Mouse (Mus musculus) hindbrain, embryonic 16.5 days (tissue): Measurements from ENCODE around the gene Arhgap20. TPM values are rescaled to one million over a fixed set of nuclear protein-coding genes. Genes with fewer than 3 reads are reported as not detected.

ENCODE experiments used
- ATAC-seq: fragments of 200-750 bp; cut with Nextera tagmentation; 2 replicates; pipeline ENCODE4 v1.8.0; 2017; ENCODE audit warnings: moderate TSS enrichment, moderate library complexity
- H3K27ac ChIP-seq: fragments of 300-500 bp; sonication (generic); 2 replicates; pipeline ENCODE4 v1.5.1; 2014; ENCODE audit warnings: low read depth, mild to moderate bottlenecking, control low read depth, low read length, moderate library complexity
- H3K27me3 ChIP-seq: fragments of 300-500 bp; sonication (generic); replicated peaks from 2 replicates; pipeline ENCODE4 v1.6.1; 2014; ENCODE audit warnings: low read length; ENCODE audit not compliant: control insufficient read depth, insufficient read depth
- H3K36me3 ChIP-seq: fragments of 300-500 bp; sonication (generic); 2 replicates; pipeline ENCODE4 v1.6.1; 2014; ENCODE audit warnings: mild to moderate bottlenecking, low read length, moderate library complexity, mixed read lengths; ENCODE audit not compliant: control insufficient read depth, insufficient read depth
- H3K4me1 ChIP-seq: fragments of 300-500 bp; sonication (generic); 2 replicates; pipeline ENCODE4 v1.6.1; 2014; ENCODE audit warnings: low read depth, low read length; ENCODE audit not compliant: control insufficient read depth, insufficient read depth
- H3K4me2 ChIP-seq: fragments of 300-500 bp; sonication (generic); 2 replicates; pipeline ENCODE4 v1.6.1; 2014; ENCODE audit warnings: mild to moderate bottlenecking, low read length, control low read depth, moderate library complexity
- H3K4me3 ChIP-seq: fragments of 300-500 bp; sonication (generic); 2 replicates; pipeline ENCODE4 v1.5.1; 2014; ENCODE audit warnings: mild to moderate bottlenecking, low read length, control low read depth, moderate library complexity
- H3K9ac ChIP-seq: fragments of 300-500 bp; sonication (generic); 2 replicates; pipeline ENCODE4 v1.6.1; 2014; ENCODE audit warnings: low read depth, mild to moderate bottlenecking, control low read depth, low read length, moderate library complexity
- H3K9me3 ChIP-seq: fragments of 300-500 bp; sonication (generic); 2 replicates; pipeline ENCODE4 v1.6.1; 2014; ENCODE audit warnings: mild to moderate bottlenecking, low read length, moderate library complexity; ENCODE audit not compliant: control insufficient read depth
- WGBS: fragments of 180-500 bp; shearing (Covaris S2); extraction: QIAGEN DNeasy Blood & Tissue Kit; methylation state at CpG from one replicate; pipeline ENCODE4 v1.1.7; 2014; 5-methylcytosine and 5-hydroxymethylcytosine counted together
- polyA plus RNA-seq: library from polyadenylated mRNA; unstranded; fragments of >200 nt; fragmentation: Nextera tagmentation; extraction: Ambion mirVana; gene quantifications from 2 replicates; pipeline ENCODE4 v1.2.1, GENCODE M21; 2015

Arhgap20 gene
- polyA plus RNA-seq, 1 experiment from 2014 or later = 23.5 TPM

DNA sequence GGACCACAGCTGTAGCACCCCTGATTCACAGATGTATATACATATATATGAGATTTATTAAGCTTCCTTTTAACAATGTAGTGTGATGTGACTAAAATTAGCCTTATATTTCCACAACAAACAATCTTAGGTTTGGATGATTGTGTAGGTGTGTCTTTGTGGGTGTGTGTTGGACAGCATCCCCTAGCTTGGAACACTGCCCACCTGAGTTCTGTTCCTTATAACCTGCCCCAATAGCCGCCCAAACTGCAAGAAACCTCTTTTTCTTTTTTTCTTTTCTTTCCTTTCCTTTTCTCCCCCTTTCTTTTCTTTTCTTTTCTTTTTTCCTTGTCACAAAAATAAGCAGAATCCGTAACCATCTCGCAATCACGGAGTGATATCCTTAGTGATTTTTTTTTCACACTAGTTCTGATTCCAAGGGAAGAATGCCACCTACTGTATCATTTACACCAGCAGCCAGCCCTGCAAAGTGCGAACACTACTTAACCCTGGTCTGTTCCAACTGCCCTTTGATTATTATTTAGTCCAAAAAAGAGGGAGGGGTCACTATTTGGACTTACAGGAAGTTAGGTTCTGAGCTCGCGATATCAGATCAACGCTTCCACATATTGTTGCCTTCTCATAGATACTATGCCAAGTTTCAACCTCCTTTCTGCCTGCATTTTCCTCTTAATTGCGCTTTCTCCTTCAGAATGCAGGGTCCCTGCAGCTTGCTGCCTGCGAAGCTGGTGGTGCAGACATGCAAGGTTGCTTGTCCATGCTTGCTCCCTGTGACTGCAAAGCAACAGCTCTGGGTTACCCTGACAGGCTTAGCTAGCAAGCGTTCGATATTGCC lies 879 bp upstream of the Arhgap20 start:
- peaks cover 10% of the 10 kb centered on the region for H3K4me1 ChIP-seq
- H3K9me3 ChIP-seq = no peaks in the 10 kb centered on the region
- no peaks in the 10 kb centered on the region for H3K27me3 ChIP-seq
- H3K36me3 ChIP-seq = no peaks in the 10 kb centered on the region
- WGBS = 3% methylated on average over 12 of the region's 12 CpGs
- H3K4me2 ChIP-seq = peak overlapping the region; percentile 79
- H3K27ac ChIP-seq = peak overlapping the region; percentile 86
- ATAC-seq = peak; percentile 47; the same call in 1 of the 2 replicates
- H3K9ac ChIP-seq = peak overlapping the region; percentile 85
- peak overlapping the region; percentile 59 for H3K4me3 ChIP-seq

DNA sequence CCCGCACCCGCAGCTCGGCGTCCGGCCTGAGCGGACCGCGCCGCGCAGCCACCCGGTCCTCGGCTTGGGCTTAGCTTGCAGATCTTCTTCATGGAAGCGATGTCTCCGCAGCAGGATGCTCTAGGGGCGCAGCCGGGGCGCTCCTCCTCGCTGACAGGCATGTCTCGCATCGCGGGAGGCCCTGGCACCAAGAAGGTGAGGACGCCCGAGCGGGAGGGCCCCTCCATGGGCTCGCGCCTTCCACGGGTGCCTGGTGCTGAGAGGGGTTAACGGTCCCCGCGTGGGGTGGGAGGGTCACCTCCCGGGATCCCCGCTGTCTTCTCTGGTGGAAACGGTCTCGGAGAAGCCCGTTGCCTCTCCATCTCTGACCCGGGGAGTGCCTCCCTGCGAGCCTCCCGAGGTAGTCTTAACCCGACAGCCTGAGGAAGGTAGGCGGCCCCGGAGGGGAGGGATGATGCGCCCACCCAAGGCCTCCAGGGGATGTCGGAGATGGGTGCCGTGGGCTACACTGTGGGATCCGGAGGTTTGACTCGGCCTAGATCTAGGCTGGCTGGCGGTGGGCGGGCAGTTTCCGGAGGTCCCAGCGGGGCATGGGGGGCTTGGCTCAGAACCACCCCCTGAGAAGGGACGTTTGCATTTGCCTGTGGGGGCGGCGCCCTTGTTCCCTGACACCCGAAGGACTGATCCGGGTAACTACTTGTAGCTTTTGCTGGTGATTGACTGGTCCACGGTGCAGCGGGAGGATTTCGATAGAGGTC lies 459 bp downstream of the Arhgap20 start:
- H3K4me2 ChIP-seq = peak overlapping the region; percentile 79
- peak; percentile 64 for ATAC-seq
- H3K27ac ChIP-seq = peak overlapping the region; percentile 86
- no peaks in the 10 kb centered on the region for H3K27me3 ChIP-seq
- H3K4me3 ChIP-seq = peak overlapping the region; percentile 59
- H3K9me3 ChIP-seq = no peaks in the 10 kb centered on the region
- under 1% methylated on average over 52 of the region's 58 CpGs for WGBS
- H3K9ac ChIP-seq = peak overlapping the region; percentile 85
- no peaks in the 10 kb centered on the region for H3K36me3 ChIP-seq
- H3K4me1 ChIP-seq = peaks cover 10% of the 10 kb centered on the region

- peak overlapping the region; percentile 79 for H3K4me2 ChIP-seq
- WGBS = under 1% methylated on average over 29 of the region's 29 CpGs
- H3K27me3 ChIP-seq = no peaks in the 10 kb centered on the region
- H3K36me3 ChIP-seq = no peaks in the 10 kb centered on the region
- H3K9me3 ChIP-seq = no peaks in the 10 kb centered on the region
- H3K9ac ChIP-seq = peak overlapping the region; percentile 85
- ATAC-seq = 0 out of 2 replicates have a peak, but pooled peaks have one; percentile 6
- H3K27ac ChIP-seq = peak overlapping the region; percentile 86
- peaks cover 10% of the 10 kb centered on the region for H3K4me1 ChIP-seq
- peak overlapping the region; percentile 59 for H3K4me3 ChIP-seq
Observed at GRCm38 (mm10) chr9:51766175-51767062, 1.3 kb downstream of the Arhgap20 start.

- Histone ChIP-seq H3K4me3 (no peak overlapping the region), H3K4me1 (no peaks in the 10 kb centered on the region), H3K9me3 (no peaks in the 10 kb centered on the region), H3K36me3 (no peaks in the 10 kb centered on the region), H3K27me3 (no peaks in the 10 kb centered on the region), H3K9ac (no peak overlapping the region), H3K27ac (no peak overlapping the region), H3K4me2 (no peak overlapping the region)
- ATAC-seq = no peak
- 80% methylated on average over 3 of the region's 3 CpGs for WGBS
Observed at GRCm38 (mm10) chr9:51774201-51774600, 9.1 kb downstream of the Arhgap20 start.

DNA sequence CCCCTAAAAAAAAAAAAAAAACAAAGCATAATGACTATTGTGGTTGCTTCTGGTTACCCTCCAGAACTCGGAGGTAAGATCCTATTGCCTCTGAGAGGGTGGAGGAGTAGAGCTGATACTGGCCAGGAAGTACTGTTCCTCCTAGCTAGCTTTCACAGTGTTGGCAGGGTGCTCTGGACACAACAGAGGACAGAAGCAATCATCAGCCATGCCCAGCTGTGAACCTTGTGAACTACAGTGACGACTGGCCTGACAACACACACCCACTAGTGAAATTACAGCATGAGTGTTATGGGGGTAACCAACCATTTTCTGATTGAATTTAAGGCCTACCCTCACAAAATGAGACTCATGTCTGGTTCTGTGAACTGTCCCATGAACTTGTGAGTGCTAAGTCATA lies 11.3 kb downstream of the Arhgap20 start:
- H3K4me3 ChIP-seq = no peak overlapping the region
- no peak overlapping the region for H3K9ac ChIP-seq
- 70% methylated on average over 2 of the region's 2 CpGs for WGBS
- H3K4me1 ChIP-seq = no peaks in the 10 kb centered on the region
- no peaks in the 10 kb centered on the region for H3K36me3 ChIP-seq
- no peaks in the 10 kb centered on the region for H3K9me3 ChIP-seq
- no peak overlapping the region for H3K27ac ChIP-seq
- no peak for ATAC-seq
- no peak overlapping the region for H3K4me2 ChIP-seq
- no peaks in the 10 kb centered on the region for H3K27me3 ChIP-seq

DNA sequence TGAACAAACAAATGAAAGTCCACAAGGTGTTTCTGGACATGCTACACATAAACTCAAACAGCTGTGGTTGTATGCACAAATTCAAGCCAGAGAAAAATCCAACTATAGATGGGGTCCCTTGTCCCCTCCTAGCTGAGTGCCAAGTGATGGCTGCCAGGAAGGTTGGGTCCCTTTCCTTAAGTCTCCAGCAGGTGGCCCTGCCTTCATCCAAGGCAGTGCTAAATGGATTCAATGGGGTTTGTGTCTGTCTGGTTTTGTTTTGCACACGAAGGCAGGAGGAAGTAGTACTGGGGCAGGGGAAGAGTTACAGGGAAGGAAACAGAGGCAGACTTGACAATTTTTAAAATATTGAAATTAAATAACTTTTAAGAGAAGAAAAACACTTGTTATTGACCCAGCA lies 12.0 kb downstream of the Arhgap20 start:
- no peaks in the 10 kb centered on the region for H3K27me3 ChIP-seq
- H3K9me3 ChIP-seq = no peaks in the 10 kb centered on the region
- no peak overlapping the region for H3K27ac ChIP-seq
- no peaks in the 10 kb centered on the region for H3K4me1 ChIP-seq
- H3K4me2 ChIP-seq = no peak overlapping the region
- no peak overlapping the region for H3K9ac ChIP-seq
- no peaks in the 10 kb centered on the region for H3K36me3 ChIP-seq
- no peak overlapping the region for H3K4me3 ChIP-seq
- ATAC-seq = no peak
- WGBS = 0% methylated on average over 1 of the region's 1 CpGs

- no peaks in the 10 kb centered on the region for H3K4me1 ChIP-seq
- H3K36me3 ChIP-seq = no peaks in the 10 kb centered on the region
- no peak for ATAC-seq
- 82% methylated on average over 5 of the region's 5 CpGs for WGBS
- no peaks in the 10 kb centered on the region for H3K9me3 ChIP-seq
- no peak overlapping the region for H3K4me3 ChIP-seq
- no peaks in the 10 kb centered on the region for H3K27me3 ChIP-seq
- H3K4me2 ChIP-seq = no peak overlapping the region
- no peak overlapping the region for H3K27ac ChIP-seq
- H3K9ac ChIP-seq = no peak overlapping the region
Observed at GRCm38 (mm10) chr9:51779232-51779631, 14.1 kb downstream of the Arhgap20 start.

GRCm38 (mm10) chr9:51781092-51781491 lies 16.0 kb downstream of the Arhgap20 start:
- Histone ChIP-seq H3K9me3 (no peaks in the 10 kb centered on the region), H3K27ac (no peak overlapping the region), H3K9ac (no peak overlapping the region), H3K27me3 (no peaks in the 10 kb centered on the region), H3K4me3 (no peak overlapping the region), H3K4me1 (no peaks in the 10 kb centered on the region), H3K36me3 (no peaks in the 10 kb centered on the region), H3K4me2 (no peak overlapping the region)
- WGBS = 86% methylated on average over 7 of the region's 7 CpGs
- ATAC-seq = no peak
